Mouse (Mus musculus) kidney, postnatal 25 days (tissue): ENCODE measurements around the gene Akap6.
A peak's percentile ranks its signal among the peaks of the same experiment; 100 is the strongest.

ENCODE experiments used
- DNase-seq, 2 experiments: peaks; one replicate each; pipeline ENCODE4 v3.0.0; 2021; ENCODE audit warnings: mixed read lengths in 2 of 2

The Akap6 gene

GRCm38 (mm10) chr12:52699146-52699545 lies at the start of gene Akap6:
Gene Akap6 (plus strand): TSS chr12:52699383.
- DNase-seq: no peak

GRCm38 (mm10) chr12:52662907-52663790 lies 36.0 kb upstream of the Akap6 start:
- peak; percentile 14 to 46 for DNase-seq

GRCm38 (mm10) chr12:52664944-52665343 lies 34.2 kb upstream of the Akap6 start:
- no peak for DNase-seq

GRCm38 (mm10) chr12:52671436-52671835 lies 27.7 kb upstream of the Akap6 start:
- DNase-seq: no peak

GRCm38 (mm10) chr12:52671943-52672342 lies 27.2 kb upstream of the Akap6 start:
- no peak for DNase-seq

GRCm38 (mm10) chr12:52673361-52673960 lies 25.7 kb upstream of the Akap6 start:
- no peak for DNase-seq

- no peak for DNase-seq
Measured at GRCm38 (mm10) chr12:52675010-52675409, 24.2 kb upstream of the Akap6 start.

- no peak for DNase-seq
Measured at GRCm38 (mm10) chr12:52687355-52687754, 11.8 kb upstream of the Akap6 start.

- no peak for DNase-seq
Measured at GRCm38 (mm10) chr12:52688712-52689111, 10.5 kb upstream of the Akap6 start.

GRCm38 (mm10) chr12:52691552-52691951 lies 7.6 kb upstream of the Akap6 start:
- no peak for DNase-seq

- DNase-seq: peak; percentile 4 to 50
Measured at GRCm38 (mm10) chr12:52692290-52692974, 6.8 kb upstream of the Akap6 start.

- no peak for DNase-seq
Measured at GRCm38 (mm10) chr12:52697407-52698109, 1.6 kb upstream of the Akap6 start.

GRCm38 (mm10) chr12:52698276-52698930 lies 780 bp upstream of the Akap6 start:
- DNase-seq: no peak

- DNase-seq: no peak
Measured at GRCm38 (mm10) chr12:52699961-52700696, 946 bp downstream of the Akap6 start.

GRCm38 (mm10) chr12:52700697-52701191 lies 1.6 kb downstream of the Akap6 start:
- no peak for DNase-seq

- no peak for DNase-seq
Measured at GRCm38 (mm10) chr12:52701201-52701641, 2.0 kb downstream of the Akap6 start.

GRCm38 (mm10) chr12:52702368-52702967 lies 3.3 kb downstream of the Akap6 start:
- DNase-seq: no peak

- no peak for DNase-seq
Measured at GRCm38 (mm10) chr12:52704081-52704480, 4.9 kb downstream of the Akap6 start.

GRCm38 (mm10) chr12:52704810-52705209 lies 5.6 kb downstream of the Akap6 start:
- DNase-seq: no peak

GRCm38 (mm10) chr12:52711382-52711781 lies 12.2 kb downstream of the Akap6 start:
- DNase-seq: no peak
